Mouse (Mus musculus) bone marrow, adult 2 months (tissue): ENCODE data around the gene Polr1a.

Experiments
- CTCF ChIP-seq: fragments of 200-500 bp; IDR thresholded peaks from 2 replicates; pipeline ENCODE4 v1.5.1; 2011; ENCODE audit warnings: low read length, control low read depth; ENCODE audit not compliant: control insufficient read depth, insufficient read depth
- POLR2A ChIP-seq: fragments of 200-500 bp; IDR thresholded peaks from 2 replicates; pipeline ENCODE4 v1.6.1; 2011; ENCODE audit warnings: low read depth, mild to moderate bottlenecking, control low read depth, low read length, borderline replicate concordance; ENCODE audit not compliant: control insufficient read depth

- TF ChIP-seq POLR2A (no peak), CTCF (no peak)
These were observed 23.5 kb downstream of the Polr1a start for GRCm38 (mm10) chr6:71932347-71932746.
